Mouse (Mus musculus): ENCODE results near the gene Nif3l1.

DNA sequence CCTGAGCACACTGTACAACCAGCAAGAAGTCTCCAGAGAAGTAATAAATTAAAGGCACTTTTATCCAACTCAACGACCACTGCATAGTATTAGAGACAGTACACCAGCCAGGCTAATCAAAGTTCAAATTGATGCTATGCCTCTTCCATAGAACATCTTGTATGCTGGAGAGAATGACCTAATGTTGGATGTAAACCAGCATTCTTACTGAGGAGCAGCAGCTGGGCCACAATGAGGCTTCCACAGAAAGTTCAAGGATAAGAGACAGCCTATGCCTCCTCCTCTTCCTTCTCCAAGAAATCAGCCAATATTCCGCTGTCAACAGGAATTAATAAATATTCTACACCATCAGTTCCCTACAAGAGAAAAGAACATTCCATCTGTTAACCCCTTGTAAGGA is 19.0 kb downstream of the Nif3l1 start:
- TF ChIP-seq CTCF (conservative IDR thresholded peaks at IDR 0.05; ENCODE audit: insufficient read depth, insufficient read length, low read depth, low read length) = no peak
- TF ChIP-seq POLR2A (IDR thresholded peaks at IDR 0.05; ENCODE audit: low read depth, low read length) = no peak
